Comparison of ENCODE assay signal across 7 mouse cellular contexts in genomic region chr11:97658751-97659266, GRCm38 (mm10). TPM values are rescaled to one million over a fixed set of nuclear protein-coding genes. Genes with fewer than 3 reads are reported as not detected.
DNase-seq lines count a peak whose midpoint lies in the region; ATAC-seq and TF ChIP-seq lines count a peak whose summit lies in the region.

No protein-coding gene starts in this region.

- H3K9me3 ChIP-seq in kidney, postnatal 0 days (replicated peaks; ENCODE audit: low read length): no peaks in the 10 kb centered on the region
- H3K9me3 ChIP-seq in hindbrain, embryonic 14.5 days (ENCODE audit: control insufficient read depth, low read length): no peaks in the 10 kb centered on the region
- H3K9me3 ChIP-seq in neural tube, embryonic 12.5 days: no peaks in the 10 kb centered on the region

- peak overlapping the region; percentile 92; the same call in 1 of the 2 replicates for H3K9ac ChIP-seq in kidney, postnatal 0 days (ENCODE audit: low read depth, low read length)
- H3K9ac ChIP-seq in hindbrain, embryonic 14.5 days: no peak overlapping the region
- H3K9ac ChIP-seq in neural tube, embryonic 12.5 days: no peak overlapping the region; the same call in 1 of the 2 replicates

- DNase-seq in kidney, postnatal 0 days (ENCODE audit: low spot score): no peak
- DNase-seq in kidney, postnatal 4 days: no peak
- DNase-seq in hindbrain, embryonic 14.5 days (ENCODE audit: low spot score): no peak
- DNase-seq in urinary bladder, postnatal 36 days (ENCODE audit: low spot score in 2 of 2): no peak
- no peak for DNase-seq in thymus, adult 2 months

- peaks cover 22% of the 10 kb centered on the region for H3K4me1 ChIP-seq in kidney, postnatal 0 days (replicated peaks; ENCODE audit: insufficient read depth, low read length)
- H3K4me1 ChIP-seq in brown adipose tissue, adult 24 weeks (ENCODE audit: control insufficient read depth, insufficient read depth, insufficient read length, low read length): peaks cover 5% of the 10 kb centered on the region
- H3K4me1 ChIP-seq in hindbrain, embryonic 14.5 days (replicated peaks; ENCODE audit: control insufficient read depth, insufficient read depth, low read length): peaks cover 11% of the 10 kb centered on the region
- peaks cover 29% of the 10 kb centered on the region for H3K4me1 ChIP-seq in neural tube, embryonic 12.5 days
- peaks cover 33% of the 10 kb centered on the region for H3K4me1 ChIP-seq in thymus, adult 2 months (replicated peaks; ENCODE audit: control insufficient read depth, insufficient read depth, low read length)

- H3K27me3 ChIP-seq in kidney, postnatal 0 days (ENCODE audit: insufficient read depth, low read length): no peaks in the 10 kb centered on the region
- H3K27me3 ChIP-seq in hindbrain, embryonic 14.5 days (ENCODE audit: control insufficient read depth, insufficient read depth, low read length): peaks cover 19% of the 10 kb centered on the region
- H3K27me3 ChIP-seq in neural tube, embryonic 12.5 days (replicated peaks): peaks cover 20% of the 10 kb centered on the region
- no peaks in the 10 kb centered on the region for H3K27me3 ChIP-seq in thymus, adult 2 months (ENCODE audit: control insufficient read depth, insufficient read depth, low read length)

- no peak for TF ChIP-seq CTCF in kidney, postnatal 0 days (IDR thresholded peaks at IDR 0.05; ENCODE audit: low read depth)
- no peak for TF ChIP-seq CTCF in thymus, adult 2 months (IDR thresholded peaks at IDR 0.05; ENCODE audit: borderline replicate concordance, control insufficient read depth, extremely low read depth, insufficient read depth, low read length, poor library complexity)

- no peaks in the 10 kb centered on the region for H3K36me3 ChIP-seq in kidney, postnatal 0 days (ENCODE audit: insufficient read depth, low read length)
- no peaks in the 10 kb centered on the region for H3K36me3 ChIP-seq in hindbrain, embryonic 14.5 days (replicated peaks; ENCODE audit: control insufficient read depth, insufficient read depth)
- no peaks in the 10 kb centered on the region for H3K36me3 ChIP-seq in neural tube, embryonic 12.5 days
- H3K36me3 ChIP-seq in thymus, adult 2 months (ENCODE audit: control insufficient read depth, insufficient read depth, low read length): no peaks in the 10 kb centered on the region

- H3K27ac ChIP-seq in kidney, postnatal 0 days: no peak overlapping the region
- peak overlapping the region; percentile 5; the same call in 1 of the 2 replicates for H3K27ac ChIP-seq in brown adipose tissue, adult 24 weeks (replicated peaks; ENCODE audit: low read depth, low read length)
- no peak overlapping the region for H3K27ac ChIP-seq in hindbrain, embryonic 14.5 days
- H3K27ac ChIP-seq in neural tube, embryonic 12.5 days: no peak overlapping the region
- H3K27ac ChIP-seq in thymus, adult 2 months (ENCODE audit: control insufficient read depth, insufficient read depth, low read length): no peak overlapping the region; the same call in 1 of the 2 replicates

- no peak for ATAC-seq in kidney, postnatal 0 days (replicated peaks; ENCODE audit: low FRiP score, low read depth)
- no peak for ATAC-seq in hindbrain, embryonic 14.5 days (ENCODE audit: low FRiP score)
- no peak for ATAC-seq in neural tube, embryonic 12.5 days (ENCODE audit: low FRiP score, low read depth)

- peak overlapping the region; percentile 75; the same call in 1 of the 2 replicates for H3K4me3 ChIP-seq in kidney, postnatal 0 days (replicated peaks; ENCODE audit: low read depth, low read length)
- H3K4me3 ChIP-seq in brown adipose tissue, adult 24 weeks (ENCODE audit: insufficient read depth, low read depth, low read length): peak overlapping the region; percentile 97
- H3K4me3 ChIP-seq in hindbrain, embryonic 14.5 days (replicated peaks; ENCODE audit: low read length): no peak overlapping the region
- H3K4me3 ChIP-seq in neural tube, embryonic 12.5 days: no peak overlapping the region
- no peak overlapping the region for H3K4me3 ChIP-seq in thymus, adult 2 months (ENCODE audit: control insufficient read depth, insufficient read depth, low read length)

- H3K4me2 ChIP-seq in kidney, postnatal 0 days (ENCODE audit: low read length): peak overlapping the region; percentile 88
- H3K4me2 ChIP-seq in hindbrain, embryonic 14.5 days (replicated peaks): 0 out of 2 replicates have a peak overlapping the region, but pooled peaks have one; percentile 75
- peak overlapping the region; percentile 85 for H3K4me2 ChIP-seq in neural tube, embryonic 12.5 days (replicated peaks)

- WGBS in kidney, postnatal 0 days: 59% methylated on average over 11 of the region's 11 CpGs
- 77% methylated on average over 11 of the region's 11 CpGs for WGBS in hindbrain, embryonic 14.5 days
- WGBS in neural tube, embryonic 12.5 days: 73% methylated on average over 11 of the region's 11 CpGs
- WGBS in thymus, adult 2 months: 85% methylated on average over 11 of the region's 11 CpGs

- no peak for TF ChIP-seq POLR2A in thymus, adult 2 months (IDR thresholded peaks at IDR 0.05; ENCODE audit: control insufficient read depth, extremely low read depth, insufficient read depth, low read length, poor library complexity)

RNA-seq across cellular contexts. Expression of gene Mllt6, which starts 4.4 kb away (rescaled TPM):
- 2.3 TPM in 2 replicates for polyA plus RNA-seq in kidney, postnatal 0 days (2015; fragmentation: Nextera tagmentation; extraction: Ambion mirVana)
- 10.9 and 12.9 TPM in 2 replicates for polyA plus RNA-seq in brown adipose tissue, adult 24 weeks (2012; ENCODE audit: insufficient read depth, insufficient read length, missing spikeins)
- 5.0 TPM in 2 replicates for polyA plus RNA-seq in hindbrain, embryonic 14.5 days (2014; fragmentation: Nextera tagmentation; extraction: Ambion mirVana)
- 3.0 and 4.0 TPM in 2 replicates for polyA plus RNA-seq in neural tube, embryonic 12.5 days (2016; fragmentation: Nextera tagmentation; extraction: Ambion mirVana)
- polyA plus RNA-seq in thymus, adult 2 months (2012; rRNA removed): 89.5 and 99.1 TPM in 2 replicates

RNA-seq across cellular contexts. Expression of gene Cisd3, which starts 26.8 kb away (rescaled TPM):
- polyA plus RNA-seq in kidney, postnatal 0 days (2015; fragmentation: Nextera tagmentation; extraction: Ambion mirVana): 69.2 and 70.9 TPM in 2 replicates
- 420 and 579 TPM in 2 replicates for polyA plus RNA-seq in brown adipose tissue, adult 24 weeks (2012; ENCODE audit: insufficient read depth, insufficient read length, missing spikeins)
- polyA plus RNA-seq in hindbrain, embryonic 14.5 days (2014; fragmentation: Nextera tagmentation; extraction: Ambion mirVana): 27.7 and 34.7 TPM in 2 replicates
- 17.8 and 25.6 TPM in 2 replicates for polyA plus RNA-seq in neural tube, embryonic 12.5 days (2016; fragmentation: Nextera tagmentation; extraction: Ambion mirVana)
- polyA plus RNA-seq in thymus, adult 2 months (2012; rRNA removed): 24.9 and 25.3 TPM in 2 replicates

RNA-seq across cellular contexts. Expression of gene Epop, which starts 29.3 kb away (rescaled TPM):
- polyA plus RNA-seq in kidney, postnatal 0 days (2015; fragmentation: Nextera tagmentation; extraction: Ambion mirVana): 2.9 and 4.1 TPM in 2 replicates
- polyA plus RNA-seq in brown adipose tissue, adult 24 weeks (2012; ENCODE audit: insufficient read depth, insufficient read length, missing spikeins): not detected in 2 replicates
- 1.8 and 2.6 TPM in 2 replicates for polyA plus RNA-seq in hindbrain, embryonic 14.5 days (2014; fragmentation: Nextera tagmentation; extraction: Ambion mirVana)
- polyA plus RNA-seq in neural tube, embryonic 12.5 days (2016; fragmentation: Nextera tagmentation; extraction: Ambion mirVana): 13.6 and 15.1 TPM in 2 replicates
- polyA plus RNA-seq in thymus, adult 2 months (2012; rRNA removed): 5.6 and 8.4 TPM in 2 replicates

RNA-seq across cellular contexts. Expression of gene Pcgf2, which starts 41.5 kb away (rescaled TPM):
- 10.4 and 11.4 TPM in 2 replicates for polyA plus RNA-seq in kidney, postnatal 0 days (2015; fragmentation: Nextera tagmentation; extraction: Ambion mirVana)
- 6.8 and 12.7 TPM in 2 replicates for polyA plus RNA-seq in brown adipose tissue, adult 24 weeks (2012; ENCODE audit: insufficient read depth, insufficient read length, missing spikeins)
- polyA plus RNA-seq in hindbrain, embryonic 14.5 days (2014; fragmentation: Nextera tagmentation; extraction: Ambion mirVana): 22.0 and 23.4 TPM in 2 replicates
- polyA plus RNA-seq in neural tube, embryonic 12.5 days (2016; fragmentation: Nextera tagmentation; extraction: Ambion mirVana): 19.9 and 21.1 TPM in 2 replicates
- 22.6 and 28.2 TPM in 2 replicates for polyA plus RNA-seq in thymus, adult 2 months (2012; rRNA removed)

RNA-seq across cellular contexts. Expression of gene Psmb3, which starts 44.4 kb away (rescaled TPM):
- polyA plus RNA-seq in kidney, postnatal 0 days (2015; fragmentation: Nextera tagmentation; extraction: Ambion mirVana): 504 and 541 TPM in 2 replicates
- 364 and 464 TPM in 2 replicates for polyA plus RNA-seq in brown adipose tissue, adult 24 weeks (2012; ENCODE audit: insufficient read depth, insufficient read length, missing spikeins)
- 436 and 489 TPM in 2 replicates for polyA plus RNA-seq in hindbrain, embryonic 14.5 days (2014; fragmentation: Nextera tagmentation; extraction: Ambion mirVana)
- polyA plus RNA-seq in neural tube, embryonic 12.5 days (2016; fragmentation: Nextera tagmentation; extraction: Ambion mirVana): 453 and 497 TPM in 2 replicates
- polyA plus RNA-seq in thymus, adult 2 months (2012; rRNA removed): 421 and 477 TPM in 2 replicates

Comparison
In these comparisons a context has a peak if more than half of its experiments do, and no peak if none do; other contexts are left out.
1. H3K4me3 ChIP-seq: peak in kidney, postnatal 0 days (single experiment) and brown adipose tissue, adult 24 weeks (single experiment); none in hindbrain, embryonic 14.5 days (single experiment), neural tube, embryonic 12.5 days (single experiment) and thymus, adult 2 months (single experiment).
2. Peak in every context shown above with its lines, with median percentiles within 50 percentile points of each other: H3K4me2 ChIP-seq.